Mouse (Mus musculus) right cerebral cortex, postnatal 14 days (tissue): Measurements from ENCODE around the gene Acot7.
"Not testable (repeated sequence)": the region's sequence is repeated elsewhere in the genome, so short reads cannot be mapped to it uniquely, and the experiment has no call there.

ENCODE experiments used
- DNase-seq: peaks from one replicate; pipeline ENCODE4 v3.0.0; 2022

Acot7 gene

DNA sequence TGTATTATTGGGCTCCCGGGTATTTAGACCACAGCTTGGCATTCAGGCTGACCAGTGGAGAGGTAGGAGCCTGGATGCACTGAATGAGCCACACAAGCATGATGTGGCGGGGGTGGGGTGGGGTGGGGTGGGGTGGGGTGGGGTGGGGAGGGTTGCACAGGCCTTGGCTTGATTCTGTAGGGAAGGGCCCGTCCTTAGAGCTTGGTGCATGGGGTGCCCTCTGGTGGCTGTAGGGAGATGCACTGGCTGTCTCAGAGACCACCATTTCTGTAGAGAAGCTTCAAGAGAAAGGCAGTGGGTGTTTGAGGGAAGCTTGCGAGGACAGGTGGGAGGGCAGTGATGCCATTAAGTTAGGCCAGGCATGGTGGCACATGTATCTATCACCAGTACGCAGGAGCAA lies 34.6 kb downstream of the Acot7 start:
- DNase-seq: peak; percentile 72

DNA sequence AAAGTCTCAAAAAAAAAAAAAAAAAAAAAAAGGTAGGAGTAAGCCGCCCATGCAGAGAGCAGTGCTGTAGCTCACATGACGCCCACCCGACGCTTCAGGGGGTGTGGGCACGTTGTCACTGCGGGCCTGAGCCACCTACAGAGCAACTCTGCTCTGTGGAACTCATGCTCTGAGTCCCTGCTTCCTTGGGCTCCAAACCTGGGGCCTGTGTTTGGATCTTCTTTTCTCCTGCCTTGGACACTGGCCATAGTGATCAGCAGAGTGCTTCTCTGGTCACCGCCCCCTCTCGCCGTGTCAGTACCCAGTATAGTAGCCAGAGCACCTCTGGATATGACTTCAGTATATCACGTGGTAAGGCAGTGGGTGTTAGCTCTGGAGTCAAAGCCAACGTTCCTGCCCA lies 35.0 kb downstream of the Acot7 start:
- no peak for DNase-seq

DNA sequence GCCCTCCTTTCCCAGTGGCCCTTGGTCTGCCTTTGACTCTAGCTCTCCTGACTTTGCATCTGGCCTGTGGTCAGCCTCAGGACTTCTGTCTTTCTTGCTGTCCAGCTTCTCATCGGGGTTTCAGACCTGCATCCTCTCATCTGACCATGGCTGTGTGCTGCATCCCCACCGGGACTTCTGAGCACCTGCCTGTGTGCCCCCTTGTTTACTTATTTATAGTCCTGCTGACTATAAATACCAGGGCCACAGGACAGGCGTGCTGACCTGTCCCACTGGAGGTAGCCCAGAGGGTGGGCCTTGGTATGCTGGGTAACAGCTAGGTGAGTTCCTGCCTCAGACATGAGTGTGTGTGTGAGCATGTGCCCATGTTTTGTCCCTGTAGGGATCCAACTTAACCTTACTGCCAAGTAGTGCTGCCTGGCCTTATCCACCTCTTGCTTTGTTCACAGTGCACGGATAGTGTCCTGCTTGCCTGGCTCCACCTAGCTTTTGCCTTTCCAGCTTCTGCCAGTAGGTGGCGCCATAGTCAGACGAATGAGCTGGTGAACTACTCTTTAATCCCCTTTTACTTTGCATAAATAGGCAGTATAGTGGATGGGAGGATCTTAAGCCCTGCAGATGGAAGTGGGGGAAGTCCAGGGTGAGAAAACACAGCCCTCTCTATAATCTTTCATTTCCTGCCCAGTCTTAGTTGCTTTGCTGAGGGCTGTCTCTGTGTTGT lies 36.0 kb downstream of the Acot7 start:
- peak; percentile 97 for DNase-seq

DNA sequence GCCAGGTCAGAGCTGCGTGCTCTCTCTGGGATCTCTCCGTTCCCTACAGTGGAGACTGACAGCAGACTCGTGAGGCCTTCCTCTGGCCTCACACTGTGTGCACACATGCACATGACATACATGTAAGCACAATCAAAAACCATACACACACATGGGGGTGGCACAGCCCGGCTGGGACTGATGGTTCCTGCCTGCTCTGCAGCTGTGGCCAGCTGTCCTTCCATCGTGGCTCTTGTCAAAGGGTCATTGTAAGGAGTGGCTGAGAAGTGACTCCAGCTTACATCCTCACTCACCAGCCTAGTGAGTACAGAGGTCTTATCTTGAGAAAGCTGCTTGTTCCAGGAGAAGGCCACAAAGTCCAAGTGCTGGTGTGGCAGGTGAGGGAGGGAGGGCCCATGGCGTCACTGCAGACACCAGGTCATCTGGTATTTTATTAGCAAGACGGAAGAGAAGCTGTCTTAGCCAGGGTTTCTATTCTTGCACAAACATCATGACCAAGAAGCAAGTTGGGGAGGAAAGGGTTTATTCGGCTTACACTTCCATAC lies 37.0 kb downstream of the Acot7 start:
- DNase-seq: no peak

DNA sequence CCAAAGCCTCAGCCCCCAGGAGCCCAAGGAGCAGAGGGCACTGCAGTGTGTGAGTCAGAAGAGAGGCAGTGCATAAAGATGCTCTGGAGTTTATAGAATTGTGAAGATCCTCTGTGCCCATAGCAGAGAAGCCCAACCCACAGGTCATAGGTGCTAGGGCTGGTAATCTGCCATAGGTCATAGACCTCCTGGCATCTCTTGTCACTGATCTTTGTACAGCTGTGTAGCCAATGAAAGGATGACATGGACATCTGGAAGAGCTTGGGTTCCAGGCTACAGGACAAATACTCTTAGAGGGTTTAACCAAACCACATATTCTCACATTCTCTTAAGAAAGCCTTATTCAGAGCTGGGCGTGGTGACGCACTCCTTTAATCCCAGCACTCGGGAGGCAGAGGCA lies 41.7 kb downstream of the Acot7 start:
- DNase-seq: no peak

DNA sequence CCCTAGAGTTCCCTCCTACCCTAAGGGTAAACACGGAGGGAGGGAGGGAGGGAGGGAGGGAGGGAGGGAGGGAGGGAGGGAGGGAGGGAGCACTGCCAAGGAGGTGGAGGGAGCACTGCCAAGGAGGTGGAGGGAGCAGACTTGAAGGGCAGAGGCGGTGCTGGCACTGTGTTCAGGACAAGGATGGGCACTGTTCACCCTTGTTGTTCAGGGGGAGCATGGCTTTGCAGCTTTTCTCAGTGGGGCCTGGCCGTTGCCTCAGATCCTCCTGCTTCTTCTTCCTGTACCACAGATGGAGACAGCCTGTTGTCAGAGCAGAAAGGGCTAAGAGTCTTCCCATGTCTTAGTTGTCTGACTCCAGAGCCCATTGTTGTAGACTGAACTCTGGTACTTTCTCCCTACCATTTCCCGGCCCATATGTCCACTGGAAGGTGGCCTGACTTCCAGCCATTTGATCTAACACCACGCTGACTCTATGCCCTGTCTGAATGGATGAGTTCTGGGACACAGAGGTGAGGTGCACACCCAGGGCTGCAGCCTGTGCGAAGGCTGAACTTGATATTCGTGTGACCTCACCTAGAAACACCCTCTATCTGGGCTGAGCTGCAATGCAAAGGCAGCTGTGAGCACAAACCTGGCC lies 43.0 kb downstream of the Acot7 start:
- DNase-seq: no peak

DNA sequence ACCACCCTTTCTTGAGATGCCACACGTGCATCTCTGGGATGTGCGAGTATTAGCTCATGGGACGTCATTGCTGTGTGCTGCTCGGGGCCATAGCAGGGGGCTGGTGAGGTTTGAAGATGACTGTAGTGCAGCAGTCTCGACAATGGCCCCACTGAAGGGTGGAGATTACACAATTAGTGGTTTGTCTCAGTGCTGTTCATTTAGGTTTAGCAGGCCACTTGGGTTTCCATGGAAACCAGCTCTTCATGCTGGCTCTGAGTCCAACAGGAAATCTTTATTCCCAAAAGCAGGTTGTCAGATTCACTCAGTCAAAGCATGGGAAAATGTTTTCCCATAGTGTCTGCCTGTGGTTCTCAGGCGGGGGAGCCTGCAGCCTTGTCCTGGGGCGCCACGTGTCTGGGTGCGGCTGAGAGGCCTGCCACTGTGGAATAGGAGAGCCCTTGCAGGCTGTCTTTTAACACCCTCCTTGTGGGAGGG lies 43.5 kb downstream of the Acot7 start:
- DNase-seq: no peak

DNA sequence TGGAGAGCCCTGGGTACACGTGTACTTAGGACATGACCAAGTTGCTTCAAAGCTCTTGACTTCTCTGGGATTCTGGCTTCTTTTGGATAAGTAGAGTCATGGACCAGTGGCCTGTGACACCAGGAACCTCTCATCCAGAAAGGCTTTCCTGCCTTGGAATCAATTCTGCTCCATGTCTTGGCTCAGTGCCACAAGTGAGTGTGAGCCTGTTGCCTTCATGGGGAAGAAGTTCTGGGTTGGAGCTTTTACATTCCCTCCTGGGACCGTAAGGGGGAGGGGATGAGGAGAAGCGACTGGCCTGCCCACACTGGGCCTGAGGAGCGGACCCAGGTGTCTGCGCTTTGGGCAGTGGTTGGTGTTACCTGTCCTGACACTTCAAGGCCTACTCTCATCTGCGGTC lies 44.2 kb downstream of the Acot7 start:
- DNase-seq: no peak

DNA sequence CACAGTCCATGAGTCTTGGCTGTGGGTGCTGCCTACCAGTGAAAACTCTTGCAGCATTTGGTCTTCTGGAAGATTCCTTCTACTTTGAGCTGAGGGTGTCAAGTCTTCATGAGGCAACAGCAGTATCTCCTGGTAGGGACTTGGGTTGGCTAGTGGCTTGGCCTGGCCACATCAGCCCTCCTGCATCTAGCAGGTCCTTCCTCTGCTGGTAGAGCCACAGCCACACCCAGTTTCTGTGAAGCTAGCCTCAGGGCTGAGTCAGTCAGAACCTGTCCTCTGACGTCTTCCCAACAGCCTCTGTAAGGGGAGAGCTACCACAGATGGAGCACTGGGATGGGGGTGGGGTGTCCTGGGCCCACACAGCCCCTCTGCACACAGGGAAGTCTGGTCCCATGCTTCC lies 44.6 kb downstream of the Acot7 start:
- no peak for DNase-seq

DNA sequence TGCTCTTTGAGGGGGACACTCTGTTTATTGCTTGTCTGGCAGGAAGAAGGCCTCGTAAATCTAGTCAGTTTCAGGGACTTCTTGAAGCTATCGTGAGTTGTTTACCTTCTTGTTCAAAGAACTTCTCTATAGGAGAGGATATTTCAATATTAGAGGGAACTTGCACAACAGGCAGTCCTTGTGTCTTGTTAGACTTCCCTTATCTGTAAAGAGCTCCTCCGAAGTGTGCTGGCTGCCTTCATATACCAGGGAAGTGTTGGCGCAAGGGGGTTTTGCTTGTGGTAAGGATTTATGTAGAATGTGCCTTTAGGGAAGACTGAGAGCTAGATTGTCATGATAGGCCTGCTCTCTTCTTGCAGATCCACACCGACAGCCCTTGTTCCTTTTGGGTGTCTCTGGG lies 46.2 kb downstream of the Acot7 start:
- no peak for DNase-seq

DNA sequence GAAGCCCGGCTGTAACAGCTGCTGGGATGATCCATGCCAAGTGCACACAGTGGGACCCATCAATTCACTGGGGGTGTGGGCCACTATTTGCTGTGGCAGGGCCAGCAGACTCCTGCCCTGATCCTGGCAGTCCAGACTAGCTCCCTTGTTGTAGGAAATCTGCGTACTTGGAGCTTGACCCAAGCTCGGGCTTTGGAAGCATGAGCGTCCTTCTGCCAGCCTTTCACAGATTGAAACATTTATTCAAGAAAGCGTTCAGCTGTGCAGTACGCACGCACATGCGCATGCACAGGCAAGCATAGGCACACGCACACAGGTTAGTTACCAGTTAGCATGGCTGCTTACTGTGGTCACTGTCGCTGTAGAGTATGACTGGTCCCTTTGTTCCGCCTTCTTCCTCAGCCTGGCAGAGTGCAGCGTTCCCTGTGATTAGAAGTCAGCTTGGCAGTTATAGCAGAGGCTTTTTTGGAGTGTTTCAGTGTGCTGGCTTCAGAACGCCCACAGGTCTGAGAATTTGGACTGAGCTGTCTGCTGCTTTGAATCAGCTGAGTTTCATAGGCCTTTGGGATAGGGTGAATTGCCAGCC lies 49.1 kb downstream of the Acot7 start:
- DNase-seq: peak; percentile 34

DNA sequence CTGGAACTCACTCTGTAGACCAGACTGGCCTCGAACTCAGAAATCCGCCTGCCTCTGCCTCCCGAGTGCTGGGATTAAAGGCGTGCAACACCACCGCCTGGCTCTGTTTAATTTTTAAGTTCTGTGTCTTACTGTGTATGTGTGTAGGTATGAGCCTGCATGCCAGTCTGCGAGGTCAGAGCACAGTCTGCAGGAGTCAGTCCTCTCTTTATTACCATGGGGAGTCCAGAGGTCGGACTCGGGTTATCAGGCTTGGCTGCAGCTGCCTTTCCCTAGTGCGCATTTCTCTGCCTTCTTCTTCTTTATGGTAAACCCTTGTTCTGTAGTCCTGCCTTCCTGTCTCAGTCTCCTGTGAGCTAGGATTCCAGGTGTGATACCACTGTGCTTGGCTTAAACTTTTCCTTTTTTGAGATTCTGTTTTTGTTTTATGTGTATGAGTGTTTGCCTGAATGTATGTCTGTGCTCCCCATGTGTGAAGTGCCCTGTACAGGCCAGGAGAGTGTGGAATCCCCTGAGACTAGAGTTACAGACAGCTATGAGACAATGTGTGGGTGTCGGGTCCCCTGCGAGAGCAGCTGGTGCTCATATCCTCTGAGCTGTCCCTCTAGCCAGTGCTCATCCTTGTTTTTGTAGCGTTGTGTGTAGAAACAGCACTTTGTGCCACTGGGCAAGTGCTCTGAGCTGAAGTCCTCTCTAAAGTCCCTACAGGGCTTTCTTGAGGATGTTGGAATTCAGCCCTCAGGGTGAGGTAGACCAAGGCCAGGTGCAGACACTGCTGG lies 50.0 kb downstream of the Acot7 start:
- no peak for DNase-seq

DNA sequence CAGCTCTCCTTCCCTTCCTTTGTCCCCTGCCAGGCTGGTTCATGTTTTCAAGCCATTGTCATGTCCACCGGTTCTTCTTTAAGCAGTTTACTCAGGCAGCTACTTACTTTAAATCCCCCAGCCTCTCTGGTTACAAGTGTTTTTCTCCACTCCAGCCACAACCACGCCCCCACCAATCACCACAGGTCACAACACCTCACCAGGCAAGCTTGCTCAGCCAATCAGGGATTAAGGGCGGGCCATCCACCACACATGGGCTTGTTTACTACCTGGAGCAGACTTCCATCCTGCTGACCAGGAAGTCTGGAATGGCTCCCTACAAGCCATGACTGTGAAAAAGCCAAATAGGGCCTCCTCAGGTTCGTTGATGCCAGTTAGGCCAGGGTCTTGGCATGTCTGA lies 52.4 kb downstream of the Acot7 start:
- not testable (repeated sequence) for DNase-seq

DNA sequence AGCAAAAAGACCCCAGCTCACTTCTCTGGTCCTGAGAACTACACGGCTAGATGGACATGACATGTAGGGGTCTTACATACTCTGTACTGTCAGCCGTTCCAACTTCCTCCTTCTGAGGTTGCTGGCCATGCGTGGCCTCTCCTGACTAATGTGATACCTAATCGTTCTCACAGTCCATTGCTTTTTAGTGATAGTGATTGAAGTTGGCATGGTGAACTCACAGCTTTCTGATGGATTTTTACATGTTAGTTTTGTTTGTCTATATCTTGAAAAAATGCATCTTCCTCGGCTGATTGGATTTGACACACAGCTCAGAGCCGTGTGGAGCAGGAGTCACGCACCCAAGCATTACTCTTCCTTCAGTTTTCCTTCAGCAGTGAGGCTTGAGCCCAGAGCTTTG lies 53.4 kb downstream of the Acot7 start:
- no peak for DNase-seq

DNA sequence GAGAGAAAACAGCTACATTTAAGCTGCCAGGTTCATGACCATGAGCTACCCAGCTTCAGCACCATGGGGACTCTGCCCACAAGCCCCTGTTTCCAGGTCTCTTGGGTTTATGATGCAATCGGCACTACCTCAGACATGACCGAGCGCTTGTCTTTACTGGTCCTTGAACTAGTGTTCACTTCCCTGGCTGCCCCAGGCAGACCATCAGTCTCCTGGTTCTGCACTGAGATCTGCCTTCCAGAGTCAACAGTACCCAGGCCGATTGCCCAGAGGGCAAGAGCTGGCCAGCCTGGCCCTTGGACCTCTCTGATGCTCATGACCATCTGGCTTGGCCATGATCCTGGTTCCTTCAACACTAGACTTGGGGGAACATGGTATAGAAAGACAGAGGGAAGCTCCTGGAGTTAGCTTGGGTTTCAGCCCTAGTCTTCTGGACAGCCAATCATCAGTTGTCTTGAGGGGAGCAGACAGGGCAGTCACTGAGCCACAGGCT lies 54.5 kb downstream of the Acot7 start:
- no peak for DNase-seq

DNA sequence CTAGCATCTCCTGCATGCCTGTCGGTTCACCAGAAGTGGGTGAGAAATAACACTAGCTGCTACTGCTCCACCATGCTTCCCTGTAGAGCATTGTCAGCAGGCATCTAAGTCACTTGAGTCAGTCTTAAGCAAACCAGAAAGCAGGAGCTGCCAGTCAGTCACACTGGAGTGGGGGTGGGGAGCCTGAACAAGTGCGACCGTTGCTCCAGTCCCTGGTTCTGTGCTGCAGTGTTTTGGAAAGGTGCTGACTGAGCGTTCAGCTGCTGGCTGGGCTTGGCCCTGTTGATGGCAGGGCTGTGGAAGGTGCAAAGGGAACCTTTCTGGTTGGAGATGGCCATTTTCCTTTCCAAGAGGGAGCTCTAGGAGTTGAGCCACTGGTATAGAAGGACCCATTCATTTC lies 62.0 kb downstream of the Acot7 start:
- DNase-seq: no peak

DNA sequence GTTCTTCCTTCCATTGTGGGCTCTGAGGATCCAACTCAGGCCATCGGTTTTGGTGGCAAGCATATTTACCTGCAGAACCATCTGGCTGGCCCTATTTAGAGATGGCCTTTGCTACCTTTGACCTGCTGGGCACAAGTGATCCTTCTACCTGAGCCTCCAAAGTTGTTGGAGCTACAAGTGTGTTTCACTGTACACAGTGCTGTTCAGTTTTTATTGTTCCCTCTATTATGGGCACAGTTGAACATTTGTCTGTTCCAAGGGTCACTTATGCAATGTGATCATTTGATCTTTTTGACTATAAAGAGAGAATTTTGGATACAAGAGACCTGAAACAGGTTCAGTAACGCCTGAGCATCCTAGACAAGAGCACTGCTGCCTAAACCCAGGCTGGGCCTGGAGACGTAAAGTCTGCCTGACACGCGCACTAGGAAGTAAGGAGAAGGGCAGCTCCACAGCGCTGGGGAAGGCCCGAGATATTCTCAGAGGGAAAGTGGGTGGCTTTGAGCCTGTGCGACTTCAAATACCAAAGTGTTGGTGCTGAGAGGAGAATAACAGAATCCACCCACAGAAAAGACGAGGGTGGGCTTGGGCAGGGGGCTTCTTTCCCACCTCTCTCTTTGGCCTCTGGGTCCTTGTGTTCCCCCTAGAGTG lies 65.4 kb downstream of the Acot7 start:
- DNase-seq: no peak

DNA sequence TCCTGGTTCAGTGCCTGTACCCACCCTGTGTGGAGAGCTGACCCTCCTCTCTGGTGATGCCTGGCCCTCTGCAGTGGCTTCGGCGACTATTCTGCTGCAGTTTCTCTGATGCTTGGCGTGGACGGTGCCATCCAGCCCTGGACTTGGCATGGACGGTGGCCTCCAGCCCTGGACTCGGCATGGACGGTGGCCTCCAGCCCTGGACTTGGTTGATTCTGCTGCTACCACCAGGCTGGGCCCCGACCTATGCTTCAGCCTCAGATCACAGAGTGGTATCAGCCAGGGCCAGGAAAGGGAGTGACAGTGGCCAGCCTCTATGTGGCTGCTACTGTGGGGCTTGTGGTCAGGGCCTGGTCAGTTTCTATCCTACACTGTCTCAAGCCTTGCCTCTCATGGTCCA lies 66.0 kb downstream of the Acot7 start:
- DNase-seq: no peak

DNA sequence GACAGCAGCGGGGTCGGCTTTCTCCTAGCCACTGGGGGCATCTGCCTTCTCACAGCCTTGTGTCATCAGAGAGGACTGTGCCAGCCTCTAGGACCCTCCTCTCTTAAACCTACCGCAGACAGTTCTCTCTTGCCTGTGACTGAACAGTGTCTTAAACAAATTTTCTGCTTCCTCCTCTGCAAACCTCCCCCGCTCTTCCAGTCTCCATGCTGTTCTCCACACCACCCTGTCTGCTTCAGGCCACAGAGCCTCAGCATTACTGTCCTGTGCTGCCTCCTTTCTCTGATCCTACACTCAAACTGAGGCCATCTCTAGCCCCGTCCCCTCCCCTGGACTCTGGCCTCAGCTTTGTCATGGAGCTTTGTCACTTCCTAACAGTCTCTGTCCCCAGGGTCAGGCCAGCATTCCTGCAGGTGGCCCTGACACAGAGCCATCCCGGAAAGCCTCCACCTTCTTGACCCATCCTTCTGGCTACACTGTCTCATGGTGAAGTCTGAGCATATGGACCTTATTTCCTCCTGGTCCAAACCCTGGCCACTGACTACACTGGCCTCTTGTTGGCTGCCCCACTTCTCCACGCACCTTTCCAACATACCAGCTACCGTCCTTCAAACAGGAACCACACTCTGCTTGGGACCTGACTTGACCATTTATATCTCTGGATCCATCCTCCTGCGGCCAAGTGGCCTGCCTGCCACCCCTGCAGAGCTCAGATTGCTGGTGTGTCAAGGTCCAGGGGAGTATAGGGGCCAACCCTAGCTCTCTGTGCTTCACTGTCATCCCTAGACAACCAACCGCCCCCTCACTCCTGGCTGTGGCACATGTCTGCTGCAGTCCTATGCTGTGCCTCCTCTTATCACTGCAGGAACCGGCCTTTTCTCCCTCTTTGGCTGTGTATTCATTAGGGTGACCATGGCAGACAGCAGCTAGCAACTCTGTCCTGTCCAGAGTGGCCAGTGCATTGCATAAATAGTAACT lies 66.9 kb downstream of the Acot7 start:
- no peak for DNase-seq

DNA sequence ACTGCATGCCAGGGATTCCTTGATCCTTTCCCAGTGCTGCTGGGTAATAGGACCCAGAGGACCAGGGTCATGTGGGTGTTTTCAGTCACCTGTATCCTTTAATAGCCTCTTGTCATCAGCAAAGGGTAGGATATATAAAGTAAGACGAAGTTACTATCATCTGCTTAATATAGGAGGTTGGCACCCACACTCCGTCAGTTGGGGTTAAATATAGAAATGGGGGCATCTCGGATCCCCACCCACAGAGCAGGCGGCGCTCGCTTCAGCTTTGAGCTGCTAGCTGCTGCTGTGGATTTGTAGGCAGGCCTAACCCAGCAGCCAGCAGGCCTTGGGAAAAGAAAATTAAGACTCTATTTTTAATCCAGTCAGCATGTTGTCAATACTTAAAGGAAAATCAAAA lies 68.1 kb downstream of the Acot7 start:
- peak; percentile 67 for DNase-seq

DNA sequence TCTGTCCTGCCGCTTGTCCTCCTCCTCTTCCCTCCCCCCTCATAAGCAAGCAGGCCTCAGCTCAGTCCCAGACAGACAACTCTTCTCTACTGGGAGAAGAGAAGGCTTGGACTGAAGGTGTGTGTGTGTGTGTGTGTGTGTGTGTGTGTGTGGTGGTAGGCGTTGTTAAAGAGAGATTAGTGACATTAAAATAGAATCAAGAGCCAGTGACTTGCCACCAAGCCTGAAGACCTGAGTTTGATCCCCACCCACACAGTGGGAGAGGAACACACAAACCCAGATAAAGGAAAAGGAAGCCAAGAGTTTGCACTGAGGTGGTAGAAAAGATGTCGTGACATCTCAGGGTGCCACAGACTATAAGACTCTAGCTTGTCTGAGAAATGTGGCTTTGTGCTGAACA lies 69.3 kb downstream of the Acot7 start:
- no peak for DNase-seq
